7 mouse cellular contexts compared by ENCODE assay signal in the genomic region with DNA sequence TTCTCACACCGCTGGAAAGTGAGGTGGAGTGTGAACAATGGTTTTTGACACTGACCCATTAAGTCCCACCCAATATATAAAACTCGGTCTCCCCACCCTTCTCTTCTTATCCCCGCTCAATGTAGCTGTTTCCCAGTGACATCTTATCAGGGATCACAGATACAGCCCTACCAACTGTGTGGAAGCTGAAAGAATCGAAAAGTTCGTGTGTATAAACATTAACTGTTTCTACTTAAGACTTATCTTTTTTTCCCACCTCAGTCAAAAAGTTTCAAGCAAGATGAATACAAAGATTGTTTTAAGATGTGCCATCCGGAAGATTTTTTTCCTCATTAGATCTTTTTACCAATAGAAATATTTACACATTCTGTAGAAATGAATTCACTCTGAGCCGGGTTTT. TPM values are rescaled to one million over a fixed set of nuclear protein-coding genes. Genes with fewer than 3 reads are reported as not detected.
DNase-seq lines count a peak whose midpoint lies in the region; ATAC-seq and TF ChIP-seq lines count a peak whose summit lies in the region.

No protein-coding gene starts in this region.

- 10% methylated on average over 7 of the region's 7 CpGs for WGBS in lung, postnatal 0 days
- WGBS in forebrain, embryonic 16.5 days: 19% methylated on average over 7 of the region's 7 CpGs
- 13% methylated on average over 7 of the region's 7 CpGs for whole genome bisulfite sequencing in liver, embryonic 11.5 days
- WGBS in stomach, postnatal 0 days: 21% methylated on average over 7 of the region's 7 CpGs

- peaks cover 7% of the 10 kb centered on the region; the same call in 1 of the 2 replicates for H3K4me1 ChIP-seq in lung, postnatal 0 days (ENCODE audit: insufficient read depth, low read depth, low read length)
- peaks cover 30% of the 10 kb centered on the region for H3K4me1 ChIP-seq in forebrain, embryonic 16.5 days (replicated peaks; ENCODE audit: control insufficient read depth, insufficient read depth, low read length)
- H3K4me1 ChIP-seq in liver, embryonic 11.5 days (replicated peaks; ENCODE audit: control insufficient read depth, insufficient read depth, low read length): peaks cover 34% of the 10 kb centered on the region
- H3K4me1 ChIP-seq in stomach, postnatal 0 days (replicated peaks; ENCODE audit: control insufficient read depth, insufficient read depth): peaks cover 4% of the 10 kb centered on the region

- DNase-seq in lung, postnatal 0 days (ENCODE audit: low spot score): no peak
- no peak for DNase-seq in lung, postnatal 4 days
- no peak for DNase-seq in liver, embryonic 11.5 days (ENCODE audit: low spot score)
- DNase-seq in stomach, postnatal 0 days (ENCODE audit: low spot score): no peak
- no peak for DNase-seq in cerebellum, adult 8-10 months
- DNase-seq in adrenal gland, postnatal 14 days: no peak

- H3K4me2 ChIP-seq in lung, postnatal 0 days (replicated peaks; ENCODE audit: low read depth, low read length): peak overlapping the region; percentile 78
- peak overlapping the region; percentile 89 for H3K4me2 ChIP-seq in forebrain, embryonic 16.5 days (ENCODE audit: low read length)
- peak overlapping the region; percentile 95 for H3K4me2 ChIP-seq in liver, embryonic 11.5 days
- H3K4me2 ChIP-seq in stomach, postnatal 0 days (replicated peaks; ENCODE audit: low read depth): peak overlapping the region; percentile 90

- no peak for ATAC-seq in lung, postnatal 0 days
- no peak for ATAC-seq in forebrain, embryonic 16.5 days
- no peak; the same call in 1 of the 2 replicates for ATAC-seq in liver, embryonic 11.5 days (replicated peaks; ENCODE audit: low FRiP score)
- no peak for ATAC-seq in stomach, postnatal 0 days (ENCODE audit: low FRiP score, low TSS enrichment)

- H3K36me3 ChIP-seq in lung, postnatal 0 days (ENCODE audit: insufficient read depth, low read length): no peaks in the 10 kb centered on the region
- H3K36me3 ChIP-seq in forebrain, embryonic 16.5 days (ENCODE audit: control insufficient read depth, insufficient read depth): no peaks in the 10 kb centered on the region
- no peaks in the 10 kb centered on the region for H3K36me3 ChIP-seq in liver, embryonic 11.5 days (ENCODE audit: control insufficient read depth, insufficient read depth, low read length)
- H3K36me3 ChIP-seq in stomach, postnatal 0 days (ENCODE audit: control insufficient read depth, insufficient read depth, low read length): no peaks in the 10 kb centered on the region

- H3K9me3 ChIP-seq in lung, postnatal 0 days (ENCODE audit: low read length): no peaks in the 10 kb centered on the region
- H3K9me3 ChIP-seq in forebrain, embryonic 16.5 days (ENCODE audit: control insufficient read depth, low read length): no peaks in the 10 kb centered on the region
- H3K9me3 ChIP-seq in liver, embryonic 11.5 days (ENCODE audit: control insufficient read depth, low read length): no peaks in the 10 kb centered on the region
- H3K9me3 ChIP-seq in stomach, postnatal 0 days (ENCODE audit: control insufficient read depth, low read length): no peaks in the 10 kb centered on the region

- H3K27me3 ChIP-seq in lung, postnatal 0 days (replicated peaks; ENCODE audit: insufficient read depth, low read length): no peaks in the 10 kb centered on the region
- H3K27me3 ChIP-seq in forebrain, embryonic 16.5 days (replicated peaks; ENCODE audit: control insufficient read depth, insufficient read depth, low read length): no peaks in the 10 kb centered on the region
- H3K27me3 ChIP-seq in liver, embryonic 11.5 days (replicated peaks; ENCODE audit: control insufficient read depth, insufficient read depth, low read length): no peaks in the 10 kb centered on the region
- no peaks in the 10 kb centered on the region for H3K27me3 ChIP-seq in stomach, postnatal 0 days (ENCODE audit: control insufficient read depth, insufficient read depth, low read length)

- no peak for TF ChIP-seq CTCF in lung, postnatal 0 days (IDR thresholded peaks at IDR 0.05)
- no peak for TF ChIP-seq CTCF in stomach, postnatal 0 days (IDR thresholded peaks at IDR 0.05; ENCODE audit: low read depth)

- H3K4me3 ChIP-seq in lung, postnatal 0 days (ENCODE audit: low read depth, low read length): peak overlapping the region; percentile 94
- peak overlapping the region; percentile 87 for H3K4me3 ChIP-seq in forebrain, embryonic 16.5 days (replicated peaks; ENCODE audit: low read length)
- peak overlapping the region; percentile 99 for H3K4me3 ChIP-seq in liver, embryonic 11.5 days (ENCODE audit: low read depth, low read length)
- peak overlapping the region; percentile 96 for H3K4me3 ChIP-seq in stomach, postnatal 0 days (ENCODE audit: low read depth, low read length)

- no peak for TF ChIP-seq EP300 in lung, postnatal 0 days (IDR thresholded peaks at IDR 0.05)
- no peak for TF ChIP-seq EP300 in stomach, postnatal 0 days (optimal IDR thresholded peaks at IDR 0.05)

- H3K9ac ChIP-seq in lung, postnatal 0 days (replicated peaks; ENCODE audit: low read depth): no peak overlapping the region
- peak overlapping the region; percentile 83 for H3K9ac ChIP-seq in forebrain, embryonic 16.5 days (replicated peaks; ENCODE audit: low read depth, low read length)
- peak overlapping the region; percentile 93; the same call in 1 of the 2 replicates for H3K9ac ChIP-seq in liver, embryonic 11.5 days (ENCODE audit: low read depth, low read length)
- peak overlapping the region; percentile 89; the same call in 1 of the 2 replicates for H3K9ac ChIP-seq in stomach, postnatal 0 days (ENCODE audit: low read length)

- H3K27ac ChIP-seq in lung, postnatal 0 days (ENCODE audit: low read length): no peak overlapping the region
- H3K27ac ChIP-seq in forebrain, embryonic 16.5 days (ENCODE audit: low read length): no peak overlapping the region
- H3K27ac ChIP-seq in liver, embryonic 11.5 days (ENCODE audit: low read depth, low read length): no peak overlapping the region; the same call in 1 of the 2 replicates
- no peak overlapping the region for H3K27ac ChIP-seq in stomach, postnatal 0 days (replicated peaks)

RNA-seq across cellular contexts. Expression of a gene that starts 1.5 kb away (rescaled TPM):
- polyA plus RNA-seq in lung, postnatal 0 days (2015; fragmentation: Nextera tagmentation; extraction: Ambion mirVana): 523 and 525 TPM in 2 replicates
- polyA plus RNA-seq in forebrain, embryonic 16.5 days (2015; fragmentation: Nextera tagmentation; extraction: Ambion mirVana): 275 and 276 TPM in 2 replicates
- polyA plus RNA-seq in liver, embryonic 11.5 days (2014; fragmentation: Nextera tagmentation; extraction: Ambion mirVana): 256 and 297 TPM in 2 replicates
- polyA plus RNA-seq in stomach, postnatal 0 days (2015; fragmentation: Nextera tagmentation; extraction: Ambion mirVana): 187 and 200 TPM in 2 replicates
- 627 and 648 TPM in 2 replicates for total RNA-seq in adrenal gland, postnatal 14 days (2021)
